Mouse (Mus musculus) neural tube, embryonic 13.5 days (tissue): ENCODE results near the gene Fgfr2. TPM values are rescaled to one million over a fixed set of nuclear protein-coding genes. Genes with fewer than 3 reads are reported as not detected.
A peak's percentile ranks its signal among the peaks of the same experiment; 100 is the strongest.

ENCODE experiments used
- ATAC-seq: fragments of 200-750 bp; cut with Nextera tagmentation; 2 replicates; pipeline ENCODE4 v1.8.0; 2017; ENCODE audit warnings: low read depth, mild to moderate bottlenecking, moderate TSS enrichment, moderate library complexity
- H3K27ac ChIP-seq: fragments of 300-500 bp; sonication (generic); replicated peaks from 2 replicates; pipeline ENCODE4 v1.5.1; 2015; ENCODE audit warnings: moderate library complexity, mild to moderate bottlenecking, inconsistent platforms
- H3K27me3 ChIP-seq: fragments of 300-500 bp; sonication (generic); 2 replicates; pipeline ENCODE4 v1.6.1; 2015; ENCODE audit warnings: mild to moderate bottlenecking, inconsistent platforms
- H3K36me3 ChIP-seq: fragments of 300-500 bp; sonication (generic); 2 replicates; pipeline ENCODE4 v1.6.1; 2015; ENCODE audit warnings: mild to moderate bottlenecking, inconsistent platforms
- H3K4me1 ChIP-seq: fragments of 300-500 bp; sonication (generic); replicated peaks from 2 replicates; pipeline ENCODE4 v1.6.1; 2015; ENCODE audit warnings: inconsistent platforms
- H3K4me2 ChIP-seq: fragments of 300-500 bp; sonication (generic); 2 replicates; pipeline ENCODE4 v1.6.1; 2015; ENCODE audit warnings: inconsistent platforms, mild to moderate bottlenecking, moderate library complexity
- H3K4me3 ChIP-seq: fragments of 300-500 bp; sonication (generic); 2 replicates; pipeline ENCODE4 v1.5.1; 2015; ENCODE audit warnings: mild to moderate bottlenecking, inconsistent platforms
- H3K9ac ChIP-seq: fragments of 300-500 bp; sonication (generic); 2 replicates; pipeline ENCODE4 v1.6.1; 2015; ENCODE audit warnings: moderate library complexity, mild to moderate bottlenecking, inconsistent platforms
- H3K9me3 ChIP-seq: fragments of 300-500 bp; sonication (generic); 2 replicates; pipeline ENCODE4 v1.6.1; 2016; ENCODE audit warnings: inconsistent platforms
- WGBS: fragments of 180-500 bp; shearing (Covaris S2); methylation state at CpG from one replicate; pipeline ENCODE4 v1.1.7; 2015; 5-methylcytosine and 5-hydroxymethylcytosine counted together
- polyA plus RNA-seq: library from polyadenylated mRNA; unstranded; fragments of >200 nt; fragmentation: Nextera tagmentation; extraction: Ambion mirVana; gene quantifications from 2 replicates; pipeline ENCODE4 v1.2.1, GENCODE M21; 2015

Fgfr2 gene
- 22.9 and 30.6 TPM in 2 replicates for polyA plus RNA-seq

GRCm38 (mm10) chr7:133123244-133123998, at the start of gene Fgfr2:
Fgfr2 (minus strand) TSS chr7:133123350.
- Histone ChIP-seq H3K9me3 (0 out of 2 replicates have a peak, but pooled peaks cover under 1% of the 10 kb centered on the region), H3K4me3 (peak within 1 kb of the TSS; percentile 94), H3K9ac (peak within 1 kb of the TSS; percentile 97), H3K36me3 (no peaks in the 10 kb centered on the region), H3K4me2 (peak within 1 kb of the TSS; percentile 95), H3K27me3 (peaks cover 10% of the 10 kb centered on the region; the same call in 1 of the 2 replicates), H3K4me1 (peaks cover 41% of the 10 kb centered on the region), H3K27ac (peak within 1 kb of the TSS; percentile 98)
- 1% methylated on average over 31 of the region's 53 CpGs for WGBS
- ATAC-seq: peak; percentile 68

GRCm38 (mm10) chr7:133171403-133172032, 48.4 kb upstream of the Fgfr2 start:
- Histone ChIP-seq H3K27me3 (no peaks in the 10 kb centered on the region), H3K4me3 (no peak overlapping the region), H3K4me2 (no peak overlapping the region), H3K36me3 (no peaks in the 10 kb centered on the region), H3K4me1 (no peaks in the 10 kb centered on the region; the same call in 1 of the 2 replicates), H3K27ac (no peak overlapping the region), H3K9ac (no peak overlapping the region), H3K9me3 (no peaks in the 10 kb centered on the region)
- ATAC-seq: no peak
- WGBS: 83% methylated on average over 4 of the region's 4 CpGs

- no peaks in the 10 kb centered on the region for H3K9me3 ChIP-seq
- no peak for ATAC-seq
- H3K9ac ChIP-seq: no peak overlapping the region
- 70% methylated on average over 3 of the region's 3 CpGs for WGBS
- H3K4me2 ChIP-seq: no peak overlapping the region
- H3K27me3 ChIP-seq: no peaks in the 10 kb centered on the region
- no peak overlapping the region; the same call in 1 of the 2 replicates for H3K27ac ChIP-seq
- no peaks in the 10 kb centered on the region for H3K36me3 ChIP-seq
- peaks cover 9% of the 10 kb centered on the region for H3K4me1 ChIP-seq
- no peak overlapping the region for H3K4me3 ChIP-seq
Measured at GRCm38 (mm10) chr7:133168928-133169327, 45.8 kb upstream of the Fgfr2 start.

- Histone ChIP-seq H3K27ac (no peak overlapping the region), H3K4me3 (no peak overlapping the region), H3K9ac (no peak overlapping the region), H3K4me2 (no peak overlapping the region), H3K36me3 (no peaks in the 10 kb centered on the region), H3K4me1 (peaks cover 12% of the 10 kb centered on the region), H3K27me3 (no peaks in the 10 kb centered on the region), H3K9me3 (no peaks in the 10 kb centered on the region)
- 89% methylated on average over 2 of the region's 2 CpGs for WGBS
- ATAC-seq: no peak
Measured at GRCm38 (mm10) chr7:133167903-133168302, 44.8 kb upstream of the Fgfr2 start.

GRCm38 (mm10) chr7:133164770-133165169, 41.6 kb upstream of the Fgfr2 start:
- no peaks in the 10 kb centered on the region for H3K9me3 ChIP-seq
- H3K4me3 ChIP-seq: no peak overlapping the region
- H3K4me1 ChIP-seq: peaks cover 28% of the 10 kb centered on the region
- ATAC-seq: no peak
- no peaks in the 10 kb centered on the region for H3K36me3 ChIP-seq
- H3K27me3 ChIP-seq: no peaks in the 10 kb centered on the region
- 48% methylated on average over 2 of the region's 2 CpGs for WGBS
- H3K27ac ChIP-seq: no peak overlapping the region
- no peak overlapping the region for H3K9ac ChIP-seq
- no peak overlapping the region for H3K4me2 ChIP-seq

GRCm38 (mm10) chr7:133163011-133163410, 39.9 kb upstream of the Fgfr2 start:
- H3K9me3 ChIP-seq: no peaks in the 10 kb centered on the region
- H3K27me3 ChIP-seq: no peaks in the 10 kb centered on the region
- WGBS: 69% methylated on average over 5 of the region's 5 CpGs
- H3K36me3 ChIP-seq: no peaks in the 10 kb centered on the region
- no peak overlapping the region for H3K9ac ChIP-seq
- H3K4me2 ChIP-seq: no peak overlapping the region
- no peak overlapping the region for H3K4me3 ChIP-seq
- ATAC-seq: no peak
- H3K4me1 ChIP-seq: peaks cover 28% of the 10 kb centered on the region
- no peak overlapping the region for H3K27ac ChIP-seq

GRCm38 (mm10) chr7:133162131-133162530, 39.0 kb upstream of the Fgfr2 start:
- ATAC-seq: peak; percentile 27; the same call in 1 of the 2 replicates
- Histone ChIP-seq H3K36me3 (no peaks in the 10 kb centered on the region), H3K9me3 (no peaks in the 10 kb centered on the region), H3K4me3 (no peak overlapping the region), H3K9ac (no peak overlapping the region), H3K4me2 (no peak overlapping the region), H3K27me3 (no peaks in the 10 kb centered on the region), H3K27ac (no peak overlapping the region), H3K4me1 (peaks cover 28% of the 10 kb centered on the region)
- WGBS: 67% methylated on average over 2 of the region's 2 CpGs

GRCm38 (mm10) chr7:133161362-133162080, 38.4 kb upstream of the Fgfr2 start:
- 44% methylated on average over 7 of the region's 7 CpGs for WGBS
- no peak for ATAC-seq

GRCm38 (mm10) chr7:133159519-133159918, 36.4 kb upstream of the Fgfr2 start:
- WGBS: 93% methylated on average over 3 of the region's 3 CpGs

More at GRCm38 (mm10) chr7:133161362-133162080, 38.4 kb upstream of the Fgfr2 start:
- Histone ChIP-seq H3K36me3 (no peaks in the 10 kb centered on the region), H3K27ac (peak overlapping the region; percentile 42; the same call in 1 of the 2 replicates), H3K9ac (no peak overlapping the region), H3K27me3 (no peaks in the 10 kb centered on the region), H3K4me3 (no peak overlapping the region), H3K4me2 (no peak overlapping the region), H3K9me3 (no peaks in the 10 kb centered on the region), H3K4me1 (peaks cover 28% of the 10 kb centered on the region)

GRCm38 (mm10) chr7:133155621-133156020, 32.5 kb upstream of the Fgfr2 start:
- Histone ChIP-seq H3K9ac (no peak overlapping the region), H3K36me3 (no peaks in the 10 kb centered on the region), H3K4me2 (no peak overlapping the region), H3K27ac (no peak overlapping the region), H3K9me3 (no peaks in the 10 kb centered on the region), H3K4me1 (peaks cover 12% of the 10 kb centered on the region), H3K27me3 (no peaks in the 10 kb centered on the region), H3K4me3 (no peak overlapping the region)
- no peak for ATAC-seq
- WGBS: 58% methylated on average over 12 of the region's 12 CpGs

More at GRCm38 (mm10) chr7:133159519-133159918, 36.4 kb upstream of the Fgfr2 start:
- Histone ChIP-seq H3K9ac (no peak overlapping the region), H3K27me3 (no peaks in the 10 kb centered on the region), H3K9me3 (no peaks in the 10 kb centered on the region), H3K4me1 (peaks cover 33% of the 10 kb centered on the region), H3K4me2 (no peak overlapping the region), H3K36me3 (no peaks in the 10 kb centered on the region), H3K27ac (no peak overlapping the region), H3K4me3 (no peak overlapping the region)
- no peak for ATAC-seq

GRCm38 (mm10) chr7:133154846-133155245, 31.7 kb upstream of the Fgfr2 start:
- H3K36me3 ChIP-seq: no peaks in the 10 kb centered on the region
- WGBS: 74% methylated on average over 6 of the region's 6 CpGs
- H3K9me3 ChIP-seq: no peaks in the 10 kb centered on the region
- H3K9ac ChIP-seq: no peak overlapping the region
- no peak overlapping the region for H3K4me2 ChIP-seq
- ATAC-seq: no peak
- no peak overlapping the region for H3K27ac ChIP-seq
- no peak overlapping the region for H3K4me3 ChIP-seq
- H3K4me1 ChIP-seq: peaks cover 8% of the 10 kb centered on the region
- no peaks in the 10 kb centered on the region for H3K27me3 ChIP-seq
